7 mouse cellular contexts compared by ENCODE assay signal in genomic region chr5:41763731-41764721, GRCm38 (mm10). TPM values are rescaled to one million over a fixed set of nuclear protein-coding genes. Genes with fewer than 3 reads are reported as not detected.
DNase-seq lines count a peak whose midpoint lies in the region; ATAC-seq lines count a peak whose summit lies in the region.

Nkx3-2 (minus strand) TSS chr5:41764501.

- H3K36me3 ChIP-seq in forebrain, embryonic 12.5 days (replicated peaks) = no peaks in the 10 kb centered on the region
- no peaks in the 10 kb centered on the region for H3K36me3 ChIP-seq in liver, embryonic 15.5 days (replicated peaks)

- H3K27ac ChIP-seq in forebrain, embryonic 12.5 days = no peak within 1 kb of the TSS
- no peak within 1 kb of the TSS for H3K27ac ChIP-seq in liver, embryonic 15.5 days (replicated peaks)

- H3K9me3 ChIP-seq in forebrain, embryonic 12.5 days = no peaks in the 10 kb centered on the region
- H3K9me3 ChIP-seq in liver, embryonic 15.5 days (replicated peaks) = no peaks in the 10 kb centered on the region

- 0 out of 2 replicates have a peak within 1 kb of the TSS, but pooled peaks have one; percentile 21 for H3K9ac ChIP-seq in forebrain, embryonic 12.5 days
- H3K9ac ChIP-seq in liver, embryonic 15.5 days = no peak within 1 kb of the TSS

- peak; percentile 47 for ATAC-seq in forebrain, embryonic 12.5 days (ENCODE audit: low FRiP score)
- no peak for ATAC-seq in liver, embryonic 15.5 days (ENCODE audit: insufficient read depth)

- H3K27me3 ChIP-seq in forebrain, embryonic 12.5 days = peaks cover 90% of the 10 kb centered on the region
- H3K27me3 ChIP-seq in liver, embryonic 15.5 days = peaks cover 95% of the 10 kb centered on the region

- intact Hi-C loops in gastrocnemius, postnatal 14 days (cut with DNase I; ENCODE audit: low total_unique reads) = no loop called here

- peak within 1 kb of the TSS; percentile 65 for H3K4me2 ChIP-seq in forebrain, embryonic 12.5 days
- peak within 1 kb of the TSS; percentile 29 for H3K4me2 ChIP-seq in liver, embryonic 15.5 days

- DNase-seq in testis, postnatal 10 days (ENCODE audit: low spot score) = peak; percentile 42
- DNase-seq in testis, postnatal 14 days (ENCODE audit: low spot score) = no peak
- DNase-seq in left cerebral cortex, adult 18-20 months (ENCODE audit: low spot score in 2 of 2) = no peak
- DNase-seq in gastrocnemius, postnatal 14 days = no peak
- DNase-seq in cerebellum, adult 8-10 months = no peak

- peaks cover 37% of the 10 kb centered on the region for H3K4me1 ChIP-seq in forebrain, embryonic 12.5 days
- H3K4me1 ChIP-seq in liver, embryonic 15.5 days (replicated peaks) = peaks cover 6% of the 10 kb centered on the region; the same call in 1 of the 2 replicates

- peak within 1 kb of the TSS; percentile 38 for H3K4me3 ChIP-seq in forebrain, embryonic 12.5 days (replicated peaks)
- no peak within 1 kb of the TSS for H3K4me3 ChIP-seq in liver, embryonic 15.5 days (replicated peaks)

- WGBS in forebrain, embryonic 12.5 days = 1% methylated on average over 73 of the region's 79 CpGs
- under 1% methylated on average over 78 of the region's 79 CpGs for WGBS in liver, embryonic 15.5 days (ENCODE audit: insufficient replicate concordance)

RNA-seq across cellular contexts. Expression of gene Nkx3-2, which starts in this region (rescaled TPM):
- polyA plus RNA-seq in forebrain, embryonic 12.5 days (2016; fragmentation: Nextera tagmentation; extraction: Ambion mirVana) = not detected in 2 replicates
- polyA plus RNA-seq in liver, embryonic 15.5 days (2015; fragmentation: Nextera tagmentation; extraction: Ambion mirVana) = not detected in 2 replicates
- total RNA-seq in left cerebral cortex, adult 18-20 months (2021) = not detected
- not detected for total RNA-seq in gastrocnemius, postnatal 14 days (2021)

Comparison
In these comparisons a context has a peak if more than half of its experiments do, and no peak if none do; other contexts are left out.
1. Peak in ATAC-seq, H3K4me3 ChIP-seq, H3K9ac ChIP-seq and H3K4me2 ChIP-seq in forebrain, embryonic 12.5 days; RNA of the gene not detected or under 1 TPM.